Mouse (Mus musculus): ENCODE measurements around the gene Gsg1l2.

Gsg1l2 gene

DNA sequence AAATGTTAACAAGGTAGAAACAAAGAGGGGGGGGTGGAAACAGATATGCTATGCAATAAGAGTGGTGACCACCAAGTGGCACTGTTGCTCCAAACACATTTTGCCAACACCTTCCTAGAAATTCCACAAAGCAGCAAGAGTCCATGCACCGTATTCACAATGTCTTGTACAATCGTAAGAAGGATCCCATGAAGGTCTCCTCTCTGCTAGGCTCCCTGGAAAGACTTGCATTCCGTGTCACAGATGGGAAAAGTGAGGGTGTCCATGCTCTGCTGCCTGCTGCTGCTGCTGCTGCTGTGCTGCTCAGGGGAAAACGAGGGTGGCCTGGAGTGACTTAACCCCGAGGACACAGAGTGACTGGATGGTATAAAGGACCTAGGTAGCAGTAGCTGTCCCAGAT is 45.2 kb downstream of the Gsg1l2 start:
- DNase-seq (ENCODE audit: low spot score in 2 of 2) = peak in 1 of 2 experiments; percentile 48

DNA sequence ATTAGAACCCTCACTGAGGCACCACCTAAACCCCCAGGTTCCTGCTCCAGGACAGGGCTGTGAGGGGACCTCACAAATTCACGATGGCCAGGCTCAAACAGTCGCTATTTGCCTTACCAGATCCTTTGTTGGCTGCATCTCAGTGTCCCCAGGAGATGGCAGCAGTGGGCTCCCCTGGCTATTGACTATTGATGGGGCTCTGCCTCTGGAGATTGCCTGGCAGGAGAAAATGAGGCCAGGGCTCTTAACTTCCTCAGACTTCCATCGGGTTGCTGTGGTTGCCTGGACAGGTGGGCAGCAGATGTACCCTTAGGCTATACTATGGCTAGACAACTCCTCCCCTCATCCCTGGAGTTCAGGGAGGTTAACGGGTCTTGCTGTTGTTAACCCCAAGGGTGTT is 45.8 kb downstream of the Gsg1l2 start:
- peak in 1 of 2 experiments; percentile 35 for DNase-seq (ENCODE audit: low spot score in 2 of 2)

DNA sequence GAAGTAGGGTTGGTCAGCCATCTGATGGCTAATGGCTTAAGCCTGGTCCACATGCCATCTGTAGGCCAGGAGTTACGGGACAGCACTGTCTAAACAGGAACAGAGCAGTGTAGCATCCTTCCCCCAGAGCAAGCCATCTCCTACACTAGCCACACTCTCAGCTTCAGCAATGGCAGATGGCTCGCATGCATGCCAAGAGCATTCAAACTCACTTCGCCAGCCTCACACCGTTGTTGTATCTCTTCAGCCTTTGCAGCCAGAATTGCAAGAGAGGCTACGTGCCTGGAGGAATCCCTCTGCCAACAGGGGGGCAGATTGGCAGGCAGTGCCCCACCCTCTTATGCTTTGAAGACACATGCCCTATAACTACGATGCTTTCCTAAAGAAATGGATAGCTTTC is 47.2 kb downstream of the Gsg1l2 start:
- DNase-seq (ENCODE audit: low spot score in 2 of 2) = peak in 1 of 2 experiments; percentile 62

DNA sequence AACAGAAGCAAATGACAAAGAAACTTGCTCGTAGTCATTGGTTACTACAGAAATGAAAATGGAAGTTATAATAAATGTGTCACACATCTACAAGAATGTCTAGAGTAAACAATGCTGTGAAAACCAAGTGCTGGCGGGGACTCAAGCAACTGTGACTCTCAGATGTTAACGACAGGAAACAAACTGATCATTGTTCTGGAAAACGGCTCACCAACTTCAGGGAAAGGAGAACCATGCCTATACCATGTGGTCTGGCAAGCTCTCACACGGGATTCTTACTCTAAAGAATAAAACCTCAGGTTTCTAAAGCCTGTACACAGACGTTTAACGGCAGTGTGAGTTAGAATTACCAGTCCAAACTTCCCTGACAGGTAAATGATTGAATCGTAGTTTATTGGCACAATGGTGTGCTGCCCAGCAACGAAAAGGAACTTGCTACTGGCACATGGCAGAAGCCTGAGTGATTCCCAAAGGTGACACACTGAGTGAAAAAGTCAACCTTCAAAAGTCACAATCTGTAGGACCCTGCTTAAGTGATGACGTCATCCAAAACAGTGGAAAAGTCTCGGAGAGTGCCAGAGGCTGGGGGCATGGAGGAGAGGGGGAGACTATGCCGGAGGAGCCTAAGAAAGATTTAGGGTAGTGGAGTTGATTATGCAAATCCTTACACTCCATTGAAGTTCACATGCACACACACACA is 54.1 kb downstream of the Gsg1l2 start:
- DNase-seq (ENCODE audit: low spot score in 2 of 2) = no peak

DNA sequence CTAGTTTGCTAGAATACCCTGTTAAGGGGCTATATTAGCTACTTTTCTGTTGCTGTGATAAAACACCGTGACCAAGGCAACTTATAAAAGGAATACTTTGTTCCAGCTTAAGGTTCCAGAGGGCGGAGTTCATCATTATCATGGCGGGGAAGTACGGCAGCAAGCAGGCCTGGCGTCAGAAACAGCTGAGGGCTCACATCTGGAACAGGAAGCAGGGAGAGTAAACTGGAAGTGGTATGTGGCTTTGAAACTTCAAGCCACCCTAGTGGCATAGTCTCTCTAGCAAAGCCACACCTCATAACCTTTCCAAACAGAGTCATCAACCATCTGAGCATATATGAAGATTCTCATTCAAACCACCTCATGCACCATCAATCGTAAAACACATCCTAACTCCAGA is 55.1 kb downstream of the Gsg1l2 start:
- DNase-seq (ENCODE audit: low spot score in 2 of 2) = no peak

DNA sequence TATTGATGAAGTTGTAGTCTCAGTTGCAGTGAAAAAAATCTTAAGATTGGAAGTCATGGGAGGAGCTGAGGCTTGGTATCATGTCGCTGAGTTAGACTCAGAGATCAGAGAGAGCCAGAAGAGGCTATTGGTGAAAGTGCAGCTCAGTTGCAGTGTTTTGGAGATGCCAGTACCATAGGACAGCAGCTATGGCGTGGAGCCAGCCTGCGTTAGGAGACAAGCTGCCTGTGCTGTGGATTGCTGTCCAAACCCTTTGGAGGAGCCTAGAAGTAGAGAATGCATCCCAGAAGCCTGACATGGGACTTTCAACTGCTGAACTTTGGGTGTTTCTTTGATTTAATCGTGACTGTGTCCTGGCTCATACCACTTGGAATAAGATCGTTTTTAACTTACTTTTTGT is 57.4 kb downstream of the Gsg1l2 start:
- DNase-seq (ENCODE audit: low spot score in 2 of 2) = no peak

DNA sequence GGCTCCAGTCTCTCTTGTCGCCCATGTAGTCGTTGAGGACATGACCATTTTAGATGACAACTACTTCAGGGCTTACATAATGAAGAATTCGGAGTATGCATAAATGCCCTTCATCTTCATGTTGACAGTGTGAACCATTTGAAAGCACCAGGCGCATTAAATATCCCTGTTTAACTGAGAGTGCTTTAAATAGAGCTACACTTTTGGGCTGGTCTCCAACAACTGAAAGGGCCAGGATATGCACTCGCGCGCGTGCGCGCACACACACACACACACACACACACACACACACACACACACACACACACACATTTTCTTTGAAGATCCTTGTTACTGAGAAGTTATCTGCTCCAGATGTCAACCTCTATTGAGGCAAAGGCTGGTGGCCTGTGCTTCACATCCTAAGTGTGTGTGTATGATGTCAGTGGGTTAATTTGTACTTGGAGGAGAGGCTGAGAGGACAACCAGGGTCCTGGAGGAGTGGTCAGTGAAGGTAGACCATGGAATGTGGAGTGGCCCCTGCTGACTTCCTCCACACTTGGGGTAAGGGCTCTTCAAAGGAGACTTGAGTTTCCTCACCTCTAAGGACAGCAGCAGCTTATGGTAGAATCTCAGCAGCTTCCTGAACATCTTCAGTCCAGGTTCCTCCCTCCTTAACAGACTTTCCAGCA is 61.1 kb downstream of the Gsg1l2 start:
- no peak for DNase-seq (ENCODE audit: low spot score in 2 of 2)
